Mouse (Mus musculus) natural killer cell, adult 2 months (primary cell): ENCODE data around the gene Tmem8b.

ENCODE experiments used
- DNase-seq, 2 experiments: peaks; one replicate each; pipeline ENCODE4 v3.0.0; 2022; ENCODE audit warnings: low spot score in 2 of 2

The Tmem8b gene

DNA sequence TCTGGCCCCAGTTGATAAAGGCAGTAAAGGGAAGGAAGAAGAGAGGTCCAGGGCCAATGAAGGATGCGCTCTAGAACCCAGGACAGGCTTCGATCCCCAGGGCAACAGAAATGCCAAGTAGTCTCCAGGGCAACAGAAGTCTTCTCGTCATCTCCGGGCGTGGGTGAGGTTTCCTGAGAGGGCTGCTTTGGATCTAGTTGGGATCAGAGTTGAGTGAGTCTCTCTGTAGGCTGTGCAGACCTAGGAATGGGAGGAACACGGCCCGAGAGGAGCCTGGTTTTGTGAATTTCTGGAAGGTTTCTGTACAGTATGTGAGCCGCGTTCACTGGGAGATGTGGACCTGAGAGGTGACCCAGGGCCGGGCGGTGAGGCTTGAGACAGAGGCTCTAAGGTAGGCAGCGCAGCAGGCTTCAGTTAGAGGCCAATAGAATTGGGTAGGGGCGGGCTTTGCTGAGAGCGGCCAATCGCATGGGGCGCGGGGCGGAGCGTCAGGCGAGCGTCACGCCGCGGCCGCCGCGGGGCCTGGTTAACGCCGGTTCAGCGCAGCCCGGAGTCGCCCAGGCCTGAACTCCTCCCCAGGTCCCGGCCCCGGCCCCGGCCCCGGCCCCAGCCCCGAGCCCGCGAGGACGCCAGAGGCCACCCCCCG is at the start of gene Tmem8b, which contains the start of gene Fam221b:
Tmem8b (plus strand) TSS at position 190 of the 646 bp plus-strand sequence.
Fam221b (minus strand) TSS at position 364 of the 646 bp plus-strand sequence.
- DNase-seq: peak; percentile 77 to 81

DNA sequence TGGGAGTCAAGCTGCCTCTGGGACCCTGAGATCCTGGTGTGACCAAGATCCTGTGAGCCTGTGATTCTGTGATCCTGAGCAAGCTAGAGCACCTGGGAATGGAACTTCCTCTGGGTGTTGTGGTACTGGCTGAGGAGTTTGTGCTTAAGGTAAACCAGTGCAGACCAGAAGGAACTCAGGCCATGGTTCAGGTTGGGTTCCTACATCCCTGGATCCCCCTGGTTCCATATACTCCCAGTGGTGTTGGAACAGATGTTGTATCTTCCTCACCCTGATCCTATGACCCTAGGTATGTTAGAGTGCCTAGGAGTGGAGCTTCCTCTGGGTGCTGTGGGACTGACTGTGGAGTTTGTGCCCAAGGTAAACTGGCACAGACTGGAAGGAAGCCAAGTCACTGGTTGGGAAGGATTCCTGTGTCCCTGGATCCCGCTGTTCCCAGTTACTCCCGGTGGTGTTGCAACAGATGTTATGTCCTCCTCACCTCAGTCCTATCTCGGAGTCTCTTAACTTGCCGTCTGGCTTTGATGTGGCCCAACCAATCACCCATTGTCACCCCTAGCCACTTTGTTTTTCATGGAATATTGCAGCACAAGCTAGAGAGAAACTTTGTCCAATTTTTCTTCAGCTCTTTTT is 48.5 kb upstream of the Tmem8b start:
- DNase-seq: no peak

DNA sequence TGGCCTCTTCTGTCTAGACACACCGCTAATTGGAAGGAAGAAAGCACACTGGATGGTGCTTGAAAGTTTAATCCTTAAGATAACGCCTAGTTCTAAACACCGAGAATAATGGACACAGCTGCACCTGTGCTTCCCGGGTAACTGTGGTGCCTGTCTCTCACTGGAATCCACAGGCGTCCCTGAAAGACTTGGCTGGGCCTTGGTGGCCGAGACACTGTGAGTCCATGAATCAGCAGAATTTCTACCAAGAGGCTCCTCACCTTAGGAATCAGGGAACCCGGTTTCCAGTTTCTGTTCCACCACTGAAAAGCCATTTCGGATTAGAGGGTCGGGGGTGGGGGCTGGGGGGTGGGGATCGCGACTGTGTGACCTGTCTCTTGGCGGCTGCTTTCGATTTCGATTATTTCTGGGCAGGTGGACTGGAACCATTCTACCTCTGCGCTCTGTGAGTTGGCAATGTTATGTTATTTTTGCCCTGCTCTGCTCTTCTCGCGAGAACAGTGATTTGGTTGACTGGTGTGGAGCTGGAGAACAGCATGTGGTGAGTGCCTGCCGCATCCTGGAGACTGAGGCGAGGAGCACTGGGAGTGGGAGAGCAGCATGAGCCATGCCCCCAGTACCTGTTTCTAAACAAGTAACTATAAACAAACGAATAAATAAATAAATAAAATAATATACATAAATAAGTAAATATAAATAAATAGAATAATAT is 39.5 kb upstream of the Tmem8b start:
- DNase-seq: no peak

DNA sequence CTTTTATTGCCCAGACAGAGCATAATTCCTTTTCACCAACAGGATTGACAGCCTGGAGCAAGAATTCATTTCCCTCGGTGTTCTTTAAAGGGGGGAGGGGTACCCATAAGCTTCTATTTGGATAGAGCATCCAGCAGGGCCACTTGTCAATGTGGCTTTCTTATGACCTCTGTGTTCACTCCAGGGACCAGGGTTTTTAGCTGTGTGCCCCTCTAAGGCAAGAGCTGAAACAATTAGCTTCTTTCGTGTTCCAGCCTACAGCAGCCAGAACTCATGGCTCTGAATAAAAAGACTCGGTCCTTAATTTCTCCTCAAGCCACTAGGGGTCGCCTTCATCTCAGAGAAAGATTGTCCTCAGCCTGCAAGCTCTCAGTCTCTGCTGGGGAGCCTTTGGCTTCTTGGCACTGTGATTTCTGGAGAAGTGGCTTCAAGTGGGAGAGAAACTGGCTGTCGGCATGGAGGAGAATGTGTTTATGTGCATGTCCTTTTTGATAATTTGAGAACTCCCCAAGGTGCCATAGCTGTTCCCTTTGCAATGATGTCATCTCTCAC is 38.7 kb upstream of the Tmem8b start:
- peak; percentile 57 to 75 for DNase-seq

DNA sequence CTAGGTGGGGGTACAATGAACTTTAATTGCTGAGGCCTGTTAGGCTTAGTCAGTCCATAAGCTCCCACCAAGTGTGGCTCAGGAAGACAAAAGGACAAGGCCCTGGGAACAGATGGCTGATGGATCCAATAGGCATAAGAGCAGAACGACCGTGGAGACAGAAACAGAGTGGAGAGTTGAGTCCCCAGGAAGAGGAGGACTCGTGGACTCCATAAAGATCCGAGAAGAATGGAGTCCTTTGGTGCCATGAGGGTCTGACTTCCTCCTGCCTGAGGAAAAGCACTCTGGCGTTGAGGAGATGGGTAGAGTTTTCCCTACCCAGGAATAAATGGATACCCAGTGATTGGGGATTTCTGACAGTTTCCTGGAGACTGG is 38.1 kb upstream of the Tmem8b start:
- DNase-seq: no peak

DNA sequence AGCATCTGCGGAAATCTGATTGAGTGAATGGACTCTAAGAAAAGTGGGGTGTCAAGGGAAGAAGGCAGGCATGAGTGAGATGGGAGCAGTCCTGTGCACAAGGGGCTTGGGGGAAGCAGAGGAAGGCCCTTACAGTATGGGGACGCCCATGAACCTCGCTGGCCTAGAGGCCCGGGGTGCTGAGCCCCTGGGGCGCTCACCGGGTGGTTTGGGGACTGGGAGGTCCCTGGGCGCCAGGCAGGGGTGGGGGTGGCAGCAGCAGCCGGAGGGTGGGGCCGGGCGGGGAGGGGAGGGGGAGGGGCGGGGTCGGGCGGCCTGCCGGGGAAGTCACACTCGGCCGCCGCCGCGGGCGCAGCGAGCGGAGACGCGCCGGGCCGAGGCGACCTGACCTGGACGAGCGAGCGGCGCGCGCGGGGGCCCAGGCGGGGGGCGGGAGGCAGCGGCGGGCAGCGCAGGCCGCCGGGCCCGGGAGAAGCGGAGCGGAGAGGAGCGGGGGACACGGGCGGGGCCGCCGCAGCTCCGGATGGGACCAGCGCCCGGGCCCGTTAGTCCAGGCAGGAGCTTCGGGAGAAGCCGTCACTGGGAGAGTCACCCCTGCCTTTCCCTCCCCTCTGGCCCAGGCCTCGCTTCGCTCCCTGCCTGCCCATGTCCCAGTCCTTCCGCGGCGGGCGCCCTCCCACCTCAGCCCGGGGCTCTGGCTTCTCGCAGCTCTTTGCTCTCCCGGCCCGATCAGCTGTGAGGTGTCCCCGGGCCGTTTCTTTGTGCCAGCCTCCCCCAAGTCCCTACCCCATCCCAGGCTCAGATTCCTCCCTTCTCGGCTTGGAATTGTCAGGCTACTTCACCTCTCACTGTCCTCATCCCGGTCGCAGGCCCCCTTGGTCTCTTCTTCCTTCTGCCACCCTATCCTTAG is 37.5 kb upstream of the Tmem8b start, which contains the start of gene Npr2:
Npr2 (plus strand) TSS at position 890 of the 910 bp plus-strand sequence.
- no peak for DNase-seq

DNA sequence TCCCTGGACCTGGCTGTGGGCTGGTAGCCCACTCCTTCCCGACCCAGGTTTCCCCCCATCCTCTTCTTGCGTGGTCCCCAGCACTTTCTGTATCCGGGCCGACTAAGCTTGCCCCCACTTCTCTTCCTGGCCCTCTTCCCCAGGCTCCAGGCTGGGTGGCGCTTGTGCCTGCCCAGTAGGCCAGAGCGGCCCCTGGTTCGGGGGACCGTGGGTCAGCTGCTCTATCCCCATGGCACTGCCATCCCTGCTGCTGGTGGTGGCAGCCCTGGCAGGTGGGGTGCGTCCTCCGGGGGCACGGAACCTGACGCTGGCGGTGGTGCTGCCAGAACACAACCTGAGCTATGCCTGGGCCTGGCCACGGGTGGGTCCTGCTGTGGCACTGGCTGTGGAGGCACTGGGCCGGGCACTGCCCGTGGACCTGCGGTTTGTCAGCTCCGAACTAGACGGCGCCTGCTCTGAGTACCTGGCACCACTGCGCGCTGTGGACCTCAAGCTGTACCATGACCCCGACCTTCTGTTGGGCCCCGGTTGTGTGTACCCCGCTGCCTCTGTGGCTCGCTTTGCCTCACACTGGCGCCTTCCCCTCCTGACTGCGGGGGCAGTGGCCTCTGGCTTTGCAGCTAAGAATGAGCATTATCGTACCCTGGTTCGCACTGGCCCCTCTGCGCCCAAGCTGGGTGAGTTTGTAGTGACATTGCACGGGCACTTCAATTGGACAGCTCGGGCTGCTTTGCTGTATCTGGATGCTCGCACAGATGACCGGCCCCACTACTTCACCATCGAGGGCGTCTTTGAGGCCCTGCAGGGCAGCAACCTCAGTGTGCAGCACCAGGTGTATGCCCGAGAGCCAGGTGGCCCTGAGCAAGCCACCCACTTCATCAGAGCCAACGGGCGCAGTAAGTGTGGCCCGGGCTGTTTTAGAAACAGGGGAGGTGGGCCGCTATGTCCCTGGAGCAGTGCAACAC is 36.5 kb upstream of the Tmem8b start:
- no peak for DNase-seq

DNA sequence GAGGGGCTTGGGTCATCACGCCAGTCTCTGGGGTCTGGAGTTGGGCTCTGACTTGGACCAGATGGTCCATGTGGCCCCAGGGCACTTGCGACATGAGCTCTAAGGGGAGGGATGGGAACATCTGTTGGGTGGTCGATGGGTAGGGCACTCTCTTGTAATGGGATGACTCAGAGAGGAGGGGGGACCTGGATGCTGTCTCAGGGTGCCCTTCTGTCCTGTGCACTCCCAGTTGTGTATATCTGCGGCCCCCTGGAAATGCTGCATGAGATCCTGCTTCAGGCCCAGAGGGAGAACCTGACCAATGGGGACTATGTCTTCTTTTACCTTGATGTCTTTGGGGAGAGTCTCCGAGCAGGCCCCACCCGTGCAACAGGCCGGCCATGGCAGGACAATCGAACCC is 35.5 kb upstream of the Tmem8b start:
- no peak for DNase-seq

DNA sequence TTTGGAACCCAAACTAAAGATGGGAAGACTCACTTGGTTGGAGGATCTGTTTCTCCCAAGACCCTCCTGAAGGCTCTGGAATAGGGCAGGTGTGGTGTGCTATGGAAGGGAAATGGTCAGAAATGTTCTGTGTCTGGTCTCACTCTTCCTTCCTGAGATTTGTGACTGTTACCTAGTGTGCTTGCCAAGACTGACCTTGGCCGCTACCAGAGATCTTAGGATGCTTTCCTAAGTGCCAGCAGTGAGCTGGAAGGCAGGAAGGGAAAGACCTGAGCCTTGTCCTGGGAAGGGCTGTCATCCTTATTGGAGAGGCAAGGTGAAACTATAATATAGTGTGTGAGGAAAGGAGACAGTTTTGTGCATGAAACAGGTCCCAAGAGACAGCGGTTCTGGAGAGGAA is 35.0 kb upstream of the Tmem8b start:
- DNase-seq: no peak

DNA sequence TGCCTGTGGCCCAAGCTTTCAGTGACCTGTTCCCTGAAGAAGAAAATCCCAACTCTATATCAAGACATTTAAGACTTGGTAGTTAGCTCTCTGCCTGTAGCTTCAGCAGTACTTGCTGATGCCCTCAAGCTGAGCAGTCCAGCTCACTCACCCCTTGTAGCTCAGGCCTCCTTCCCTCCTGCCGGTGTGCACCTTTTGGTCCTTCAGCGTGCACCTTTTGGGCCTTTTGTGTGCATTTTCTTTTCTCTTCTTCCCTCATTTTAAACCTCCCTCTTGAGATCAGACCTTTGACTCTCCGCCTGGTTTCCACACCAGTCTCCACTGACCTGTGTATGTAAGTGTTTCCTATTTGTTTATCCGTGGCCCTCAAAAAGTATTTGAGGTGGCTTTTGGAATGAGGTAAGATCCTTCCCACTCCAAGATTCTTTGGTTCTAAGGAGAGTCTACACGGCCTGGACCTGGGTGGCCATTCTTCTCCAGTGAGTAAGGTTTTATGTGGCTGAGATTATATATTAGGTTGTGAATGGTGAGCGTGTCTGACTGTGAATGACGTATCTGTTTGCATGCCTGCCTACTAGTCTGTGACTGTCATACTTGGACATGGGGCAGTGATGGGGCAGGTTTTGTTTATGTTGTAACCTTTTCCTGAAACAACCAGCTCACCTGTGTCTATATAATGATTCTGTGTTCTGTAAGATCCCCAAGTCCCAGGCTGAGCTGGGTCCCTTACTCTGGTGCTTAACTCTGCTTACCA is 34.0 kb upstream of the Tmem8b start:
- DNase-seq: no peak

DNA sequence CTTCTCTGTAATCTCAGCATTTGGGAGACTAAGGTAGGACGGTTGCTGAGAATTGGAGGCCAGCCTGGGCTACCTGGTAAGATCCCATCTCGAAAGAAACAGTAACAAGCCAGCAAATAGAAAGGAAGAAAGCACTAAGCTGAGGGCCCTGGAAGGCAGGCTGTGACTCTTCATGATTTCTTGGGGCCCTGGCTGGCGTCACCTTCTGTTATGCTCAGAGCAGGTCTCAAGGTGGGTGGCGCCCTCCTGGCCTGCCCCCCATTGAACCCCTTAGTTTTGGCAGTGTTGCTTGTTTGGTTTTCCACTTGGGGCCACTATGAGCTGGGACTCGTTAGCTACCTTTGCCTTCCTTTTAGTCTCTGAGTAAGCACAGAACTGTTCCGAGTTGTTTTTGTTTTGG is 32.0 kb upstream of the Tmem8b start:
- DNase-seq: no peak

DNA sequence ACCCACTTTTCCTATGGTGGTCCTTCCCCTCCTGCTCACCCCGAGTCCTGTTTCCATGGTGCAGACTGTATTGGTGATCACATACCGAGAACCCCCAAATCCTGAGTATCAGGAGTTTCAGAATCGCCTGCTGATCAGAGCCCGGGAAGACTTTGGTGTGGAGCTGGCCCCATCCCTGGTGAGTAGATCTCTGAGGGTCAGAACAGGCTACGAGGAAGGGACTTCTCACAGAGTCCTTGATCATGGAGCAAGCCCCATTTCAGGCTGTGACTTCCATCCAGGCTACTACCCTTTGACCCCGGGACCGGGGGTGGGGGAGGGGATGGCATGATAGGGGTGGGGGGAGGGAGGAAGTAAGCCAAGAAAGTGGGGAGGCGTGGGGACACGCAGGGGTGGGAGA is 28.7 kb upstream of the Tmem8b start:
- no peak for DNase-seq

DNA sequence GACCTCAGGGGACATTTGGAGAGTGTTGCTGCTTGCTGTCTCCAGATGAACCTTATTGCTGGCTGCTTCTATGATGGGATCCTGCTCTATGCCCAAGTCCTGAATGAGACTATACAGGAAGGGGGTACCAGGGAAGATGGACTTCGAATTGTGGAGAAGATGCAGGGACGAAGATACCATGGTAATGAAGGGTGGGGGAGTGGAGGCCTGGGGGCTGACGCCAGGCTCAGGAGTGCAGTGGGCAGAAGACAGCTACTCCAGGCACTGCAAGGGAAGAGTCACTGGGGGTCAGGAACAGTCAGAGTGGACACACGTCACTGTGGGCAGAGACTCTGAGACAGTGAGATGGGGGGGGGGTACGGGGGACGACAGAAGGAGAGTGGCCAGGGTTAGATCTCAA is 28.3 kb upstream of the Tmem8b start:
- DNase-seq: no peak

DNA sequence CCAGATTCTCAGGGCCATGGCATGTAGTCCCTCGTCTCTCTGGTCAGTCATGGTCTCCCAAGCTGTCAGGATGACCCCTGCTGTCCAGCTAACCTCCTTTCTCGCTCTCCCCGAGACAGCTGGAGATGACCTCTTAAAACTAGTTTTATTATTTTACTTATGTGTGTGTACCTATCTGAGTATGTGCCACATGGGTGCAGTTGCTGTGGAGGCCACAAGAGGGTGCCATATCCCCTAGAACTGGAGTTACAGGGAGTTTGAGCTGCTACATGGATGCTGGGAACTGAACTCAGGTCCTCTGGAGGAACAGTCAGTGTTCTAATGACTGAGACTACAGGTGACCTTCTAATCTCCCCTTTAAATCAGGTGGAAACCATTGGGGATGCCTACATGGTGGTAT is 19.0 kb upstream of the Tmem8b start:
- DNase-seq: no peak

DNA sequence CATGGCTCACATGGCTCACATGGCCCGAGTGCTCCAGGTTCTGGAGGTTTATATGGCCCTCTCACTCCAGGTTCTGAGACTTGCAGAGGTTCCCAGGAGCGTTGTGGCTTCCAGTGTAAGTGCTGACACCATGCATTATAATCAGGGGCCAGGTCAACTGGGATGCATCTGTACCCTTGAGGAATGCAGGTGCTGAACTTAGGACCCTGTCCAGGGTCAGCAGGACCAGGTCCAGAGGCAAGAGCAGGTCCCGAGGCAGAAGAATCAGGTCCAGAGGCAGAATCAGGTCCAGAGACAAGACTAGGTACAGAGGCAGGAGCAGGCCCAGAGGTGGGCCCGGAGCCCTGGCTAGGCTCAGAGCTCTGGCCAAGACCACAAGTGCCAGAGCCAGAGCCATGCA is 16.0 kb upstream of the Tmem8b start:
- DNase-seq: no peak

DNA sequence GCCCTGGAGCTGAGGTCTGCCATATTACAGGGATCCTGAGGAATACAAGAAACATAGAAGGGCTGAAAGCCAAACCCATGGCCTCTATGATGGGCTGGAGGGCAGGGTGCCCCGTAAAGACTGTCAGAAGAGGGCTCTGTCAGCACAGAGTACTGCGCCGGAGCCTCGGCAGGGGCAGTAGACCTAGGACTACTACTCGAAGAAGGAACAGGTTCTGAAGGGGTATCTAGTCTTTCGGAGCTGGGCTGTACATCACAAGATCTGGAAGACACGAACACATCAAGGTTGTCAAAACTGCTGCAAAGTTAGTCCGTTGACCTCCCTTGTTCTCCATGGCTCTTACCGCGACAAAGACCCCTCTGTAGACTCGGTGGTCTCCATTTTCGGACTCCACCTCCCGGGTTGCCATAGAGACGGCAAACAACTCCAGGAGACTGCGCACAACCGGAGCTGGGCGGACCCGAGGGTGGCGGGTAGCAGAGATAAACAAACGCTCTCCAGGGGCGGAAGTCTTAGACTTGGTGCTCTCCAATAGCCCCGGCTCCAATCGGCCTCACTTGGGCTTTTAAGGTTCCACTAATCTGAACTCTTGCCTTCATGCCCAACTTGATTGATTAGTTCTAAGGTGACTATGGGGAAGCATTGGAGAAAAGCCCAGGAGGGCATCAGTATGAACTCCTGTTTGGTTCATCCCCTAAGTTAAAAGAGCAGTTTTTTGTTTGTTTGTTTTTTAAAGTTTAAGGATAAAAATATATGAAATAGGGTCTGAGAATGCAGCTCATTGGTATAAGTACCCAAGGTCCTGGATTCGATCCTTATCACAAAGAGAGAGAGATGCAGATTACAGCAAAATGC is 15.4 kb upstream of the Tmem8b start, which contains the start of gene Spag8:
Spag8 (minus strand) TSS at position 434 of the 855 bp plus-strand sequence.
- DNase-seq: peak; percentile 27 to 30

DNA sequence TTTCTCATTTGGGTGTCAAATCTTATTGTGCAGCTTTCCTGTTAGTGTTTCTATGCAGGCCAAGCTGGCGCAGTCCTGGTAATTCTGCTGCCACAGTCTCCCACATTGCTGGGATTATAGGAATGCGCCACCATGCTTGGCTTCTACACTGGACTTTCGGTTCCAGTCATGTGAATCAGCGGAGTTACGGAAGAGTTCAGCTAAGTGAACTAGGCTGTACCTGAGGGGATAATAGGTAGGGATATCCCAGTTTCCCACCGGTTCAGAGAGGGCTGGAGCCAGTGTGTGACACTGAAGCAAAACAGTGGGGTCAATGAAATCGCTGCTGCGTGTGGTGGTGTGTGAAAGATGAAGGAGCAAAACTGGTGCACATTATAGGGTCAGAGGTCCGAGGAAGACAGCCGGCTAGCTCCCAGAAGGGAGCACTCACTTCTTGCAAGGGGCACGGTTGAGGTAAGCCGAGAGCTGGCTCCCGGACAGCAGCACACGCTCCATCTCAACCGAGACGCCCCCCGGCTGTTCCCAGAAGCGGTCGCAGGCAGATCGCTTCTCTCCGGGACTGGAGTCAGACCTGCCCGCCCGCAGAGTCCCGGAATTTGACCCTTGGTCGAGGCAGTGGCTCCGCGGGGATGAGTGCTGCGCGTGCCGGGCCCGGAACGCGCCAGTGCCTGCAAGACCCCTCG is 13.0 kb upstream of the Tmem8b start:
- DNase-seq: no peak
